Mouse (Mus musculus) CH12.LX (cell line): Measurements from ENCODE around the gene Slc27a1. TPM values are rescaled to one million over a fixed set of nuclear protein-coding genes. Genes with fewer than 3 reads are reported as not detected.

Source experiments
- DNase-seq: peaks from one replicate; pipeline ENCODE4 v3.0.0-alpha.2; 2013; ENCODE audit errors: extremely low read depth
- H3K27ac ChIP-seq: 2 replicates; pipeline ENCODE4 v1.5.1; 2012; ENCODE audit warnings: low read depth, mild to moderate bottlenecking, control low read depth, moderate library complexity; ENCODE audit not compliant: insufficient read depth
- H3K27me3 ChIP-seq: replicated peaks from 2 replicates; pipeline ENCODE3; 2012; ENCODE audit warnings: inconsistent platforms
- H3K36me3 ChIP-seq, 2 experiments: replicated peaks in 1 of 2; 2 replicates each; pipeline versions ENCODE3 to v1.6.1; 2012; ENCODE audit warnings: inconsistent platforms in 1 of 2, low read length in 1 of 2, mild to moderate bottlenecking in 1 of 2, mixed read lengths in 1 of 2, moderate library complexity in 1 of 2; ENCODE audit not compliant: control insufficient read depth in 1 of 2, insufficient read depth in 1 of 2
- H3K4me1 ChIP-seq, 2 experiments: 2 replicates each; pipeline ENCODE4 v1.6.1; 2012; ENCODE audit warnings: inconsistent platforms in 1 of 2, moderate library complexity in 1 of 2; ENCODE audit not compliant: insufficient read depth in 2 of 2, control insufficient read depth in 1 of 2
- H3K4me2 ChIP-seq: 2 replicates; pipeline ENCODE4 v1.6.1; 2012; ENCODE audit warnings: low read depth, mild to moderate bottlenecking, control low read depth; ENCODE audit not compliant: poor library complexity, insufficient read depth, severe bottlenecking
- H3K4me3 ChIP-seq, 3 experiments: fragments of 150-350 bp in 1 of 3; sonication (generic) in 1 of 3; replicated peaks in 1 of 3; 2 replicates each; pipeline versions ENCODE3 to v1.5.1; 2011 to 2012; ENCODE audit warnings: low read depth in 2 of 3, low read length in 2 of 3, mild to moderate bottlenecking in 2 of 3, moderate library complexity in 2 of 3, control low read depth in 1 of 3, improper control_type of control experiment in 1 of 3, inconsistent platforms in 1 of 3, mixed read lengths in 1 of 3; ENCODE audit not compliant: poor library complexity in 1 of 3
- H3K79me2 ChIP-seq: replicated peaks from 2 replicates; pipeline ENCODE4 v1.6.1; 2012; ENCODE audit warnings: mild to moderate bottlenecking, moderate library complexity; ENCODE audit not compliant: control insufficient read depth, poor library complexity, insufficient read depth, severe bottlenecking; ENCODE audit errors: extremely low read depth
- H3K9ac ChIP-seq: 2 replicates; pipeline ENCODE4 v1.6.1; 2012; ENCODE audit warnings: low read depth, mild to moderate bottlenecking, control low read depth, moderate library complexity; ENCODE audit not compliant: insufficient read depth
- H3K9me3 ChIP-seq: replicated peaks from 2 replicates; pipeline ENCODE3; 2012; ENCODE audit warnings: low read length, inconsistent platforms, mixed read lengths
- CHD1 ChIP-seq: IDR thresholded peaks from 2 replicates; pipeline ENCODE4 v1.6.1; 2012; ENCODE audit warnings: low read depth, low read length, improper control_type of control experiment, inconsistent platforms
- CHD2 ChIP-seq: IDR thresholded peaks from 2 replicates; pipeline ENCODE4 v1.6.1; 2011; ENCODE audit warnings: low read length, improper control_type of control experiment
- EP300 ChIP-seq: IDR thresholded peaks from 2 replicates; pipeline ENCODE4 v1.6.1; 2011; ENCODE audit warnings: low read length, improper control_type of control experiment
- ETS1 ChIP-seq: conservative IDR thresholded peaks from 2 replicates; pipeline ENCODE4 v1.6.1; 2012; ENCODE audit warnings: low read depth, mild to moderate bottlenecking, inconsistent platforms, low read length, improper control_type of control experiment, moderate library complexity
- JUN ChIP-seq: IDR thresholded peaks from 2 replicates; pipeline ENCODE4 v1.6.1; 2011; ENCODE audit warnings: low read depth, mild to moderate bottlenecking, low read length, improper control_type of control experiment, moderate library complexity; ENCODE audit not compliant: insufficient read depth
- JUND ChIP-seq: conservative IDR thresholded peaks from 2 replicates; pipeline ENCODE4 v1.6.1; 2011; ENCODE audit warnings: low read depth, low read length, improper control_type of control experiment
- KAT2A ChIP-seq: IDR thresholded peaks from 2 replicates; pipeline ENCODE4 v1.6.1; 2012; ENCODE audit warnings: low read length, improper control_type of control experiment, inconsistent platforms; ENCODE audit not compliant: insufficient replicate concordance
- MAFK ChIP-seq: IDR thresholded peaks from 2 replicates; pipeline ENCODE4 v1.6.1; 2011; ENCODE audit warnings: low read length, improper control_type of control experiment; ENCODE audit not compliant: insufficient replicate concordance
- MAZ ChIP-seq: IDR thresholded peaks from 2 replicates; pipeline ENCODE4 v1.6.1; 2012; ENCODE audit warnings: low read depth, mild to moderate bottlenecking, inconsistent platforms, low read length, improper control_type of control experiment, moderate library complexity
- MEF2A ChIP-seq: IDR thresholded peaks from 2 replicates; pipeline ENCODE4 v1.6.1; 2014; ENCODE audit warnings: low read depth, mild to moderate bottlenecking, inconsistent platforms, low read length, improper control_type of control experiment, borderline replicate concordance
- POLR2A ChIP-seq: IDR thresholded peaks from 2 replicates; pipeline ENCODE4 v1.6.1; 2011; ENCODE audit warnings: low read depth, mild to moderate bottlenecking, improper control_type of control experiment, low read length
- RAD21 ChIP-seq: IDR thresholded peaks from 2 replicates; pipeline ENCODE4 v1.6.1; 2011; ENCODE audit warnings: low read depth, mild to moderate bottlenecking, low read length, improper control_type of control experiment, moderate library complexity
- SIN3A ChIP-seq: IDR thresholded peaks from 2 replicates; pipeline ENCODE4 v1.6.1; 2012; ENCODE audit warnings: low read length, improper control_type of control experiment, inconsistent platforms
- SMC3 ChIP-seq: IDR thresholded peaks from 2 replicates; pipeline ENCODE4 v1.6.1; 2011; ENCODE audit warnings: low read depth, low read length, improper control_type of control experiment
- TCF12 ChIP-seq: IDR thresholded peaks from 2 replicates; pipeline ENCODE4 v1.6.1; 2014; ENCODE audit warnings: low read depth, mild to moderate bottlenecking, inconsistent platforms, low read length, improper control_type of control experiment
- UBTF ChIP-seq: IDR thresholded peaks from 2 replicates; pipeline ENCODE4 v1.6.1; 2012; ENCODE audit warnings: low read depth, mild to moderate bottlenecking, inconsistent platforms, low read length, improper control_type of control experiment, moderate library complexity
- USF1 ChIP-seq: IDR thresholded peaks from 2 replicates; pipeline ENCODE4 v1.6.1; 2014; ENCODE audit warnings: low read depth, mild to moderate bottlenecking, inconsistent platforms, low read length, improper control_type of control experiment
- USF2 ChIP-seq: conservative IDR thresholded peaks from 2 replicates; pipeline ENCODE4 v1.6.1; 2011; ENCODE audit warnings: low read depth, low read length, improper control_type of control experiment
- ZC3H11A ChIP-seq: IDR thresholded peaks from 2 replicates; pipeline ENCODE4 v1.6.1; 2012; ENCODE audit warnings: low read depth, mild to moderate bottlenecking, inconsistent platforms, low read length, improper control_type of control experiment
- ZKSCAN1 ChIP-seq: IDR thresholded peaks from 2 replicates; pipeline ENCODE4 v1.6.1; 2012; ENCODE audit warnings: low read depth, inconsistent platforms, low read length, improper control_type of control experiment, borderline replicate concordance
- ZMIZ1 ChIP-seq: IDR thresholded peaks from 2 replicates; pipeline ENCODE4 v1.6.1; 2012; ENCODE audit warnings: low read depth, mild to moderate bottlenecking, inconsistent platforms, low read length, improper control_type of control experiment
- dilution Hi-C: fragments of 300-500 bp; cut with MboI; formaldehyde crosslinking; loops from 2 replicates; pipeline ENCODE4 v1.14.3; 2020; ENCODE audit warnings: low sequenced_read_pairs; ENCODE audit not compliant: extremely low pct_unique_long_range_greater_than_20kb, extremely low pct_ligation_motif_present
- in situ Hi-C: fragments of 300-500 bp; cut with MboI; formaldehyde crosslinking; loops from 3 replicates; pipeline ENCODE4 v1.14.3; 2019; ENCODE audit warnings: low sequenced_read_pairs, low pct_ligation_motif_present, low pct_unique_long_range_greater_than_20kb, mixed read lengths
- polyA plus RNA-seq: library from polyadenylated mRNA; unstranded; fragments of >175 nt; gene quantifications from 2 replicates; pipeline ENCODE4 v1.2.1, GENCODE M21; 2012; ENCODE audit warnings: low read depth; ENCODE audit not compliant: insufficient read length
- total RNA-seq, 2 experiments: library from RNA; depleted of rRNA; stranded (reverse); fragments of 300-350 nt in 1 of 2; fragments of >200 nt in 1 of 2; gene quantifications; 2 replicates each; pipeline ENCODE4 v1.2.3; 2012 to 2014

Slc27a1 gene
- total and polyA plus RNA-seq, 3 experiments: 1.8 to 4.0 (median 2.4) TPM

DNA sequence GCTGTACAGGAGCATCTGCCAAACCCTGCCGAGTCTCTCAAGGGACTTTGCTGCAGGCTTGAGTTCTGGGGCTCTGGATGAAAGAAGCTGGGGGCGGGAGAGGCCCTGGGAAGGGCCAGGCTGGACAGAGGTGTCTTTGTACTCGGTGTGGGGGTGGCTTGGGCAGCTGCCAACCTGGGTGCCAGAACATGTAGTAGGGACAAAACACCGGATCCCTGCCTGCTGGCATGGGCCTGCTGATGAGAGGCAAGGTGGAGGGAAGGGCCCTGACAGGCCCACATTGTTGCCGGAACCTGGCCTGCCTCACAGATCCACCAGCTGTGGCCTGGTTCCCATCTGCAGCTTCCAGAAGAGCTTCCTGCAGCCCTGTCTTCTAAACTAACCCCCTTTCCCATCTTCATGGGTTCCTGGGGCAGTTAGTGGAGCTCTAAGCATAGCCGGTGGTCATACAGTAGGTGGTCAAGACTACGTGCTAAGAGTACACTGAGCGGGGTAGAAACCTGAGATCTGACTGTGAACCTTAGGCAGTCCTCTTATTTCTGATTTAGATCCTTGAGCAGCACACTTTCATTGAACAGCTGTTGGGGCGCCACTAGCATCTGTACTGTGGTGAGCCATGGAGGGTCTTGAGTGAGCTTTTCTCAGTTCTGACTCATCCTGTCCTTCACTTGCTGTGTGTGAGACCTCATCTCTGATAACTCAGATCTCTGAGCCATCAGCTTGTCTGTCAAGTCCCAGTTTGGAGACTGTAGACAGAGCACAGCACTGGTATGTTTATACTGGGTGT lies 4.4 kb downstream of the Slc27a1 start:
- H3K9me3 ChIP-seq: no peaks in the 10 kb centered on the region
- no peaks in the 10 kb centered on the region for H3K36me3 ChIP-seq
- DNase-seq: no peak
- dilution Hi-C loops (no loop called here), in situ Hi-C loops (no loop called here)
- no peak overlapping the region for H3K4me2 ChIP-seq
- H3K79me2 ChIP-seq: no peaks in the 10 kb centered on the region
- H3K4me3 ChIP-seq: no peak overlapping the region
- H3K4me1 ChIP-seq: peaks cover 10 to 13% of the 10 kb centered on the region in 2 experiments
- H3K9ac ChIP-seq: no peak overlapping the region
- no peak for TF ChIP-seq RAD21
- no peak for TF ChIP-seq JUND
- TF ChIP-seq TCF12: no peak
- no peak for TF ChIP-seq ZMIZ1
- TF ChIP-seq CHD2: no peak
- no peak for TF ChIP-seq SMC3
- H3K27me3 ChIP-seq: peaks cover 2% of the 10 kb centered on the region
- no peak overlapping the region for H3K27ac ChIP-seq

DNA sequence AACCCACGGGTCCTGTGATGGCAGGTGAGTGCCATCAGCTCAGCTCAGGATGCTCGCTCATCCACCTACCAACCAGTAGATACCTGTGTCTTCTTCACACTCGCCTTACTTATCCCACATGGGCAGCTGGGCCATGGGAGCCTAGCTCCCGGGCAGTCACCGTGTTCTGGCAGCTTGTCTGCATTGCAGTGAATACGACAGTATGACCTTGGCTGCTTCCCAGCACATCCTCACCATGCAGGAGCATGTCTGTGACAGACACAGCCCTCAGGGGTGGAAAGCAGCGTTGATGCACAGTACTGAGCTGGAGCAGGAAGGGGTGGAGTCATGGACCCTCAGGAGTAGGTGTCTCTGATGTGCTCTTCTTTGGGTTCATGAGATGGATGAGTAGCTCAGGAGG lies 5.7 kb downstream of the Slc27a1 start:
- H3K27me3 ChIP-seq: peaks cover 2% of the 10 kb centered on the region
- no peak overlapping the region for H3K4me3 ChIP-seq
- no peaks in the 10 kb centered on the region for H3K9me3 ChIP-seq
- dilution Hi-C loops: no loop called here
- no peaks in the 10 kb centered on the region for H3K36me3 ChIP-seq
- H3K27ac ChIP-seq: no peak overlapping the region
- no peak overlapping the region for H3K4me2 ChIP-seq
- H3K79me2 ChIP-seq: no peaks in the 10 kb centered on the region
- no peak overlapping the region for H3K9ac ChIP-seq
- in situ Hi-C loops: no loop called here
- no peak for TF ChIP-seq SIN3A
- no peak for TF ChIP-seq JUN
- no peak for TF ChIP-seq MEF2A
- TF ChIP-seq CHD2: no peak
- no peak for TF ChIP-seq MAZ
- no peak for TF ChIP-seq USF1
- TF ChIP-seq USF2: no peak
- no peak for TF ChIP-seq SMC3
- no peak for TF ChIP-seq EP300
- no peak for TF ChIP-seq TCF12
- TF ChIP-seq POLR2A: no peak
- no peak for TF ChIP-seq UBTF
- no peak for TF ChIP-seq RAD21
- no peak for TF ChIP-seq ZC3H11A
- no peak for TF ChIP-seq ZKSCAN1
- no peak for TF ChIP-seq KAT2A
- TF ChIP-seq CHD1: no peak
- TF ChIP-seq ETS1: no peak
- no peak for TF ChIP-seq MAFK
- no peak for DNase-seq
- peaks cover 10 to 11% of the 10 kb centered on the region in 2 experiments for H3K4me1 ChIP-seq
